Mouse (Mus musculus) lung, postnatal 14 days (tissue): ENCODE results near the gene Gm20909.
"Not testable (repeated sequence)": the region's sequence is repeated elsewhere in the genome, so short reads cannot be mapped to it uniquely, and the experiment has no call there.

Experiments
- DNase-seq: peaks from one replicate; pipeline ENCODE4 v3.0.0; 2021

Gm20909 gene

DNA sequence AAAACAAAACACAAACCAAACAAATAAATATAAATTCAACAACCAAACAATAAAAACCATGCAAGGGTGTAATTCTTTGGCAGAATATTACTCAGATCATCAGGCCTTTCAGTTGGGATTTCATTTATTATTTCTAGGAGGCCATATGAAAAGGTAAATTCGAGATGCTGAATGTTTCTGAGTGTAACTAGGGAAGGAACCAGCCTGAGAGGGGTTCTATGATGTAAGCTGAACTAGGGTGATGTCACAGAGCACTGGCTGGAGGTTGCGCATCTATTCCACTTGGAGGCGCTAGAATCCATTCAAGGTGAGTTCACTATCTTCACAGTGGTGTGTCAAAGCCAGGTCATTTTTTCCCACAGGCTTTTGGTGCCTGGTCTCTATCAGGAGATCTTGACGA, at the start of gene Gm20909:
TSS of gene Gm20909 (plus strand) at position 301 of the 400 bp plus-strand sequence.
- not testable (repeated sequence) for DNase-seq
